Mouse (Mus musculus): Measurements from ENCODE around the gene Mrgprf.

Gene Mrgprf

GRCm38 (mm10) chr7:145301341-145302005 is 845 bp downstream of the Mrgprf start:
- no peak for DNase-seq

GRCm38 (mm10) chr7:145302488-145303285 is 2.1 kb downstream of the Mrgprf start:
- no peak for DNase-seq

GRCm38 (mm10) chr7:145304153-145304552 is 3.5 kb downstream of the Mrgprf start:
- no peak for DNase-seq

- no peak for DNase-seq
Measured at GRCm38 (mm10) chr7:145307636-145308035, 7.0 kb downstream of the Mrgprf start.

GRCm38 (mm10) chr7:145308061-145308675 is 7.5 kb downstream of the Mrgprf start:
- DNase-seq = no peak

- no peak for DNase-seq
Measured at GRCm38 (mm10) chr7:145308866-145309265, 8.2 kb downstream of the Mrgprf start.

GRCm38 (mm10) chr7:145309877-145310276 is 9.2 kb downstream of the Mrgprf start:
- DNase-seq = no peak

GRCm38 (mm10) chr7:145310526-145310925 is 9.9 kb downstream of the Mrgprf start:
- DNase-seq = no peak

- DNase-seq = no peak
Measured at GRCm38 (mm10) chr7:145312137-145312536, 11.5 kb downstream of the Mrgprf start.

GRCm38 (mm10) chr7:145314785-145315411 is 14.3 kb downstream of the Mrgprf start, which contains the start of gene Mrgprd:
Gene Mrgprd (plus strand): TSS chr7:145314835.
- DNase-seq = no peak

GRCm38 (mm10) chr7:145317522-145317921 is 16.9 kb downstream of the Mrgprf start:
- no peak for DNase-seq

GRCm38 (mm10) chr7:145319481-145319880 is 18.9 kb downstream of the Mrgprf start:
- DNase-seq = no peak

- no peak for DNase-seq
Measured at GRCm38 (mm10) chr7:145323607-145324006, 23.0 kb downstream of the Mrgprf start.

- DNase-seq = no peak
Measured at GRCm38 (mm10) chr7:145325697-145326096, 25.1 kb downstream of the Mrgprf start.

GRCm38 (mm10) chr7:145329982-145330381 is 29.4 kb downstream of the Mrgprf start:
- DNase-seq = no peak

GRCm38 (mm10) chr7:145330641-145331040 is 30.0 kb downstream of the Mrgprf start:
- no peak for DNase-seq

- no peak for DNase-seq
Measured at GRCm38 (mm10) chr7:145332376-145333041, 31.9 kb downstream of the Mrgprf start.

- DNase-seq = no peak
Measured at GRCm38 (mm10) chr7:145333936-145334335, 33.3 kb downstream of the Mrgprf start.

GRCm38 (mm10) chr7:145334428-145335027 is 33.9 kb downstream of the Mrgprf start:
- DNase-seq = no peak

- DNase-seq = no peak
Measured at GRCm38 (mm10) chr7:145335199-145335598, 34.6 kb downstream of the Mrgprf start.

GRCm38 (mm10) chr7:145335616-145336332 is 35.1 kb downstream of the Mrgprf start:
- no peak for DNase-seq

GRCm38 (mm10) chr7:145337889-145338288 is 37.3 kb downstream of the Mrgprf start:
- no peak for DNase-seq

Data from right cerebral cortex, postnatal 4 days (tissue).